Mouse (Mus musculus) ES-Bruce4 (cell line): ENCODE results near the gene Dirc2. TPM values are rescaled to one million over a fixed set of nuclear protein-coding genes. Genes with fewer than 3 reads are reported as not detected.

Source experiments
- H3K27ac ChIP-seq: 2 replicates; pipeline ENCODE4 v1.5.1; 2012; ENCODE audit warnings: low read length, inconsistent platforms; ENCODE audit not compliant: insufficient read depth
- H3K27me3 ChIP-seq: 2 replicates; pipeline ENCODE4 v1.6.1; 2012; ENCODE audit warnings: mild to moderate bottlenecking, low read length, inconsistent platforms; ENCODE audit not compliant: control insufficient read depth, poor library complexity, insufficient read depth, severe bottlenecking
- H3K36me3 ChIP-seq: 2 replicates; pipeline ENCODE4 v1.6.1; 2012; ENCODE audit warnings: inconsistent platforms, mild to moderate bottlenecking, low read length, moderate library complexity; ENCODE audit not compliant: control insufficient read depth, poor library complexity, insufficient read depth, severe bottlenecking
- H3K4me1 ChIP-seq: one replicate; pipeline ENCODE4 v1.8.1; 2011; ENCODE audit warnings: low read length; ENCODE audit not compliant: control insufficient read depth, insufficient read depth
- H3K4me3 ChIP-seq: 2 replicates; pipeline ENCODE4 v1.5.1; 2011; ENCODE audit warnings: low read depth, mild to moderate bottlenecking, low read length
- H3K9ac ChIP-seq: 2 replicates; pipeline ENCODE4 v1.6.1; 2012; ENCODE audit warnings: low read depth, mild to moderate bottlenecking, inconsistent platforms; ENCODE audit not compliant: poor library complexity, severe bottlenecking
- H3K9me3 ChIP-seq: replicated peaks from 2 replicates; pipeline ENCODE4 v1.6.1; 2012; ENCODE audit warnings: mild to moderate bottlenecking, low read length, inconsistent platforms; ENCODE audit not compliant: control insufficient read depth, poor library complexity, insufficient read depth, severe bottlenecking
- CTCF ChIP-seq: IDR thresholded peaks from one replicate; pipeline ENCODE4 v1.8.1; 2011; ENCODE audit warnings: low read depth, low read length
- EP300 ChIP-seq: IDR thresholded peaks from 2 replicates; pipeline ENCODE4 v1.6.1; 2011; ENCODE audit warnings: low read depth, low read length; ENCODE audit not compliant: insufficient read depth
- POLR2A ChIP-seq: IDR thresholded peaks from one replicate; pipeline ENCODE4 v1.8.1; 2011; ENCODE audit warnings: low read length; ENCODE audit not compliant: insufficient read depth
- polyA plus RNA-seq: library from polyadenylated mRNA; stranded (reverse); fragments of >200 nt; gene quantifications from 2 replicates; pipeline ENCODE4 v1.2.4, GENCODE M21; 2011; ENCODE audit warnings: low read depth; ENCODE audit not compliant: missing spikeins, insufficient read depth, insufficient read length

Dirc2 gene
- polyA plus RNA-seq, 1 experiment = 18.5 TPM

DNA sequence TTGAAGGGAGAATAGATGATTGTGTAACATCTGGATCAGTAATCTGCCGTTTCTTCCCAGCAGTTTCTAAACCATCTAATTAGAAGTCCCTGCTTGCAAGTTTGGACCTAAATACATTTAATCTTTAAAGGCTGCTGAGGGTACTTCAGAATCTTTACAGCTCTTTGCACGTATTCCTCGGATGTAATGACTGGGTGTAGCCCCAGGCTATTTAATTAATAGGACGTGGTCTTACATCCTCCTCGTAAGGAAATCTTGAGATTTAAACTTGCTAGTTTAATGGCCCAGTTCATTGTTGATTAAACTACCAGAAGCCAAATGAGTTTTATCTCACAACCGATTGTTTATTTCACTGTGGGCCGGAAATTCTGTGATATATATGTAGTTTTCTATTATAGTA lies 10.5 kb upstream of the Dirc2 start:
- H3K27ac ChIP-seq = no peak overlapping the region
- 0 out of 2 replicates have a peak, but pooled peaks cover 8% of the 10 kb centered on the region for H3K36me3 ChIP-seq
- no peak overlapping the region for H3K9ac ChIP-seq
- no peaks in the 10 kb centered on the region for H3K9me3 ChIP-seq
- peaks cover 6% of the 10 kb centered on the region for H3K4me1 ChIP-seq
- no peak overlapping the region for H3K4me3 ChIP-seq
- H3K27me3 ChIP-seq = no peaks in the 10 kb centered on the region
- no peak for TF ChIP-seq POLR2A
- no peak for TF ChIP-seq CTCF
- no peak for TF ChIP-seq EP300

DNA sequence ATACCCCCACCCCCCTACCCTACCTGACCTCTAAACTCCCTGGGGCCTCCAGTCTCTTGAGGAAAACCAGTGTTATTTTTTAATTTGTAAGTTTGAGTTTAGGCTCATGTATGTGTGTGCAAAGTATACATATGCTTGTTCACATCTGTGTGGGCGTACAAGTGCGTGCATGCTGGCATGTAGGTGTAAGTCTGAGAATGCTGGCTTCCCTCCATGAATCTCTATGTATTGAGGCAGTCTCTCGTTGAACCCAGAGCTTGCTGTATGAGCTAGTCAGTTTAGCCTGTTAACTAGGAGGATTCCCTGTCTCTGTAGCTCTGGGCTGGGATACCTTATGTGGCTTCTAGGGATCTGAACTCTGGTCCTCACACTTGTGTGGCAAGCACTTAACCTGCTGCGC lies 8.6 kb upstream of the Dirc2 start:
- H3K4me1 ChIP-seq = peaks cover 4% of the 10 kb centered on the region
- H3K27ac ChIP-seq = 0 out of 2 replicates have a peak overlapping the region, but pooled peaks have one; percentile 3
- TF ChIP-seq POLR2A = no peak
- TF ChIP-seq EP300 = no peak
- TF ChIP-seq CTCF = no peak
- H3K9me3 ChIP-seq = no peaks in the 10 kb centered on the region
- peaks cover 14% of the 10 kb centered on the region; the same call in 1 of the 2 replicates for H3K36me3 ChIP-seq
- no peaks in the 10 kb centered on the region for H3K27me3 ChIP-seq
- no peak overlapping the region for H3K4me3 ChIP-seq
- H3K9ac ChIP-seq = no peak overlapping the region

DNA sequence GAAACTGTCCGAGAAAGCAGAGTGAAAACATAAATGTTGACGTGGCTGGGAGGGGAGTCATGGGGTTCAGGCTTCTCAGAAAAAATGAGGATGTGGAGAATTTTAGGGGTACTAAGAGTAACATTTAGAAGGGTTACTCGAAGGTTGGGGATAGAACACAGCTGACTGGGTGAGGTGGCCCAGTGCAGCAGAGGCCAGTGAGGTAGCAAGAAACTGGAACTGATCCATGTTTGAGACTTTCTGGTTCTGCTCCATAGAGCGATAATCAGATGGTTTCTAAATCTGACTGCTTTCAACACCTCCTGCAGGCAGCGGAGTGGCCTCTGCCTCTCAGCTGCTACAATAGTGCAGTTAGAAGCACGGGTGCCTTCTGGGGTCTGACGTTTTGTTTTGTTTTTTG lies 7.6 kb upstream of the Dirc2 start:
- Histone ChIP-seq H3K36me3 (peaks cover 22% of the 10 kb centered on the region), H3K9me3 (no peaks in the 10 kb centered on the region), H3K27me3 (no peaks in the 10 kb centered on the region), H3K4me3 (no peak overlapping the region), H3K9ac (no peak overlapping the region), H3K4me1 (peaks cover 4% of the 10 kb centered on the region), H3K27ac (no peak overlapping the region)
- TF ChIP-seq EP300 (no peak), POLR2A (no peak), CTCF (no peak)

DNA sequence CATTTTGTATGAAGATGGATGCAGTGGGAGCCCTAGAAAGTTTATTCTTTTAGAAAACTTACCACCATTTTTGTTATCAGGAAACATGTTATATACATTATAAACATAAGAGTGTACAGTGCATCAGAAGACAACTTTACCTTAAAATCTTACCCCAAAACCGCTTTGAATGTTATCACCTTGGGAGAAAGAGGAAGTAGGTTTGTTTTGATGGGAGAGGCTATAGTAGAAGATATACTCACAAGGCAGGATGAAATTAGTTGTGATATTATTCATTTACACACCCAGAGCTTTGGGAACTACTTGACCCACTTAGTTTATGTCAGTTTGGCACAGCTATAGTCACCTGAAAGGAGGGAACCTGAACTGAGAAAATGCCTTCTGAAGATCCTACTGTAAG lies 6.7 kb upstream of the Dirc2 start:
- H3K4me3 ChIP-seq = no peak overlapping the region
- H3K27ac ChIP-seq = peak overlapping the region; percentile 25; the same call in 1 of the 2 replicates
- H3K9me3 ChIP-seq = no peaks in the 10 kb centered on the region
- no peak for TF ChIP-seq CTCF
- no peak for TF ChIP-seq EP300
- no peak for TF ChIP-seq POLR2A
- H3K36me3 ChIP-seq = peaks cover 24% of the 10 kb centered on the region
- peaks cover 4% of the 10 kb centered on the region for H3K4me1 ChIP-seq
- no peak overlapping the region for H3K9ac ChIP-seq
- H3K27me3 ChIP-seq = no peaks in the 10 kb centered on the region

DNA sequence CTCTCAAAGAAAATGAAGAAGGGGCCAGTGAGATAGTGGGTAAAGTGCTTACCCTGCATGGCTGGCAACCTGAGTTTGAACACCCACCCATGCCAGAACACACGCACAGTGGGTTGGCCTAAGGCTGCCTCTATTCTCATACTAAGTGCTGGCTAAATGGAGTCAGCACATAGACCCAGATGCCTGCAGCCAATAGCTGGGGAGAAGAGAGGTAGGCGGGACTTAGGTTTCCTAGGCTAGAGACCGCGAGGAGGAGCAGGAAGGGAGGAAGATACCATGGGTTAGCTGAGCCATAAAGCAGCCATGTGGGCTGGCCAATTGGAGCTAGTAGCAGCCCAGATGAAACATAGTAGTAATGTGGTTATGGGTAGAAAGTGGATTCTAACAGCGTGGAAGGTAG lies 3.4 kb upstream of the Dirc2 start:
- peak overlapping the region; percentile 51 for H3K4me3 ChIP-seq
- TF ChIP-seq POLR2A = no peak
- TF ChIP-seq EP300 = no peak
- no peak for TF ChIP-seq CTCF
- peaks cover 16% of the 10 kb centered on the region for H3K36me3 ChIP-seq
- no peaks in the 10 kb centered on the region for H3K27me3 ChIP-seq
- peaks cover 1% of the 10 kb centered on the region for H3K4me1 ChIP-seq
- no peak overlapping the region for H3K27ac ChIP-seq
- H3K9ac ChIP-seq = peak overlapping the region; percentile 56; the same call in 1 of the 2 replicates
- no peaks in the 10 kb centered on the region for H3K9me3 ChIP-seq

DNA sequence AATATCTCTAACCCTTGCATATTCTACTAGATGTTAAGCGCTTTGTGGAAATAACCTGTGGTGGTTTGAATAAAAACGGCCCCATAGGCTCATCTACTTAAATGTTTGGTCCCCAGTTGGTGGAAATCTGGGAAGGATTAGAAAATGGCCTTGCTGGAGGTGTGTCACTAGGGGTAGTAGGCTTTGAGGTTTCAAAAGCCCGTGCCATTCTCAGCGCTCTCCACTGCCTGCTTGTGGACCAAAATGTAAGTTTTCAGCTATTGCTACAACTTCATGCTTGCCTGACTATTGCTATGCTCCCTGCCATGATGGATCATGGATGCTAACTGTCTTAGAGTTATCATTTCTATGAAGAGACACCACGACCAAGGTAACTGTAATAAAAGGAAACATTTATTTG lies 2.5 kb upstream of the Dirc2 start:
- Histone ChIP-seq H3K9ac (peak overlapping the region; percentile 32; the same call in 1 of the 2 replicates), H3K9me3 (no peaks in the 10 kb centered on the region), H3K27ac (no peak overlapping the region), H3K27me3 (no peaks in the 10 kb centered on the region), H3K4me3 (peak overlapping the region; percentile 54), H3K4me1 (peaks cover 1% of the 10 kb centered on the region), H3K36me3 (peaks cover 16% of the 10 kb centered on the region)
- no peak for TF ChIP-seq POLR2A
- no peak for TF ChIP-seq CTCF
- no peak for TF ChIP-seq EP300
